Mouse (Mus musculus): ENCODE measurements at regions not wholly inside any gene's neighbourhood (a gene's known extent, or its start where the extent isn't known, plus 50 kb on each side); places are given as distances from the start of the nearest gene placed in this dataset.

- Histone ChIP-seq H3K79me2 (replicated peaks; ENCODE audit: control insufficient read depth, extremely low read depth, insufficient read depth, poor library complexity, severe bottlenecking) (no peaks in the 10 kb centered on the region), H3K4me3 (replicated peaks in 1 of 3; ENCODE audit: low read depth in 2 of 3, low read length in 2 of 3, poor library complexity in 1 of 3) (no peak overlapping the region), H3K4me2 (ENCODE audit: insufficient read depth, low read depth, poor library complexity, severe bottlenecking) (no peak overlapping the region), H3K9ac (ENCODE audit: insufficient read depth, low read depth) (no peak overlapping the region), H3K36me3 (replicated peaks in 1 of 2; ENCODE audit: control insufficient read depth in 1 of 2, insufficient read depth in 1 of 2, low read length in 1 of 2) (no peaks in the 10 kb centered on the region), H3K27me3 (replicated peaks) (no peaks in the 10 kb centered on the region), H3K9me3 (replicated peaks; ENCODE audit: low read length) (no peaks in the 10 kb centered on the region), H3K27ac (ENCODE audit: insufficient read depth, low read depth) (no peak overlapping the region), H3K4me1 (ENCODE audit: control insufficient read depth in 1 of 2, insufficient read depth in 2 of 2) (peaks cover 0 to 6% of the 10 kb centered on the region in 2 experiments; a peak in 2 of 4 replicates)
- no peak for DNase-seq (ENCODE audit: extremely low read depth)
- TF ChIP-seq MXI1 (IDR thresholded peaks at IDR 0.05; ENCODE audit: low read depth, low read length) (no peak), MAFK (IDR thresholded peaks at IDR 0.05; ENCODE audit: insufficient replicate concordance, low read length) (no peak), ZC3H11A (IDR thresholded peaks at IDR 0.05; ENCODE audit: low read depth, low read length) (no peak), USF1 (IDR thresholded peaks at IDR 0.05; ENCODE audit: low read depth, low read length) (no peak), RAD21 (IDR thresholded peaks at IDR 0.05; ENCODE audit: low read depth, low read length) (no peak), MAZ (IDR thresholded peaks at IDR 0.05; ENCODE audit: low read depth, low read length) (no peak), ETS1 (conservative IDR thresholded peaks at IDR 0.05; ENCODE audit: low read depth, low read length) (no peak), IRF4 (IDR thresholded peaks at IDR 0.05; ENCODE audit: low read depth, low read length) (no peak), KAT2A (IDR thresholded peaks at IDR 0.05; ENCODE audit: insufficient replicate concordance, low read length) (no peak), PAX5 (IDR thresholded peaks at IDR 0.05; ENCODE audit: low read length) (no peak)
- in situ Hi-C loops (cut with MboI; ENCODE audit: low pct_ligation_motif_present, low pct_unique_long_range_greater_than_20kb, low sequenced_read_pairs) = no loop called here
- dilution Hi-C loops (cut with MboI; ENCODE audit: extremely low pct_ligation_motif_present, extremely low pct_unique_long_range_greater_than_20kb, low sequenced_read_pairs) = no loop called here
Measured at GRCm38 (mm10) chr10:118666009-118666408, 204.0 kb downstream of the Dyrk2 start.

- in situ Hi-C loops (cut with MboI; ENCODE audit: low pct_ligation_motif_present, low pct_unique_long_range_greater_than_20kb, low sequenced_read_pairs) = no loop called here
Measured at GRCm38 (mm10) chr10:118675816-118676465, 194.1 kb downstream of the Dyrk2 start.

More at GRCm38 (mm10) chr10:118675816-118676465, 194.1 kb downstream of the Dyrk2 start:
- Histone ChIP-seq H3K9me3 (replicated peaks; ENCODE audit: low read length) (peaks cover 7% of the 10 kb centered on the region), H3K4me2 (ENCODE audit: insufficient read depth, low read depth, poor library complexity, severe bottlenecking) (no peak overlapping the region), H3K36me3 (replicated peaks in 1 of 2; ENCODE audit: control insufficient read depth in 1 of 2, insufficient read depth in 1 of 2, low read length in 1 of 2) (no peaks in the 10 kb centered on the region), H3K27me3 (replicated peaks) (no peaks in the 10 kb centered on the region), H3K4me1 (ENCODE audit: control insufficient read depth in 1 of 2, insufficient read depth in 2 of 2) (no peaks in the 10 kb centered on the region), H3K27ac (ENCODE audit: insufficient read depth, low read depth) (no peak overlapping the region), H3K9ac (ENCODE audit: insufficient read depth, low read depth) (no peak overlapping the region), H3K79me2 (replicated peaks; ENCODE audit: control insufficient read depth, extremely low read depth, insufficient read depth, poor library complexity, severe bottlenecking) (no peaks in the 10 kb centered on the region), H3K4me3 (replicated peaks in 1 of 3; ENCODE audit: low read depth in 2 of 3, low read length in 2 of 3, poor library complexity in 1 of 3) (no peak overlapping the region)
- dilution Hi-C loops (cut with MboI; ENCODE audit: extremely low pct_ligation_motif_present, extremely low pct_unique_long_range_greater_than_20kb, low sequenced_read_pairs) = no loop called here
- no peak for TF ChIP-seq RCOR1 (conservative IDR thresholded peaks at IDR 0.05; ENCODE audit: low read depth, low read length)
- TF ChIP-seq MYC (IDR thresholded peaks at IDR 0.05; ENCODE audit: low read depth, low read length) = no peak
- no peak for TF ChIP-seq EP300 (IDR thresholded peaks at IDR 0.05; ENCODE audit: low read length)
- TF ChIP-seq BHLHE40 (IDR thresholded peaks at IDR 0.05; ENCODE audit: low read depth, low read length) = no peak
- TF ChIP-seq RAD21 (IDR thresholded peaks at IDR 0.05; ENCODE audit: low read depth, low read length) = no peak
- no peak for TF ChIP-seq CHD2 (IDR thresholded peaks at IDR 0.05; ENCODE audit: low read length)
- no peak for TF ChIP-seq MAX (IDR thresholded peaks at IDR 0.05; ENCODE audit: low read length)
- no peak for TF ChIP-seq MAZ (IDR thresholded peaks at IDR 0.05; ENCODE audit: low read depth, low read length)
- no peak for TF ChIP-seq MEF2A (IDR thresholded peaks at IDR 0.05; ENCODE audit: borderline replicate concordance, low read depth, low read length)
- no peak for TF ChIP-seq IRF4 (IDR thresholded peaks at IDR 0.05; ENCODE audit: low read depth, low read length)
- TF ChIP-seq NELFE (IDR thresholded peaks at IDR 0.05; ENCODE audit: low read depth, low read length) = no peak
- no peak for DNase-seq (ENCODE audit: extremely low read depth)
